Mouse (Mus musculus): ENCODE results near the gene Zglp1. TPM values are rescaled to one million over a fixed set of nuclear protein-coding genes. Genes with fewer than 3 reads are reported as not detected.
A peak's percentile ranks its signal among the peaks of the same experiment; 100 is the strongest.

Gene Zglp1
- polyA plus RNA-seq, 1 experiment = not detected

- peaks cover 2% of the 10 kb centered on the region; the same call in 1 of the 2 replicates for H3K4me1 ChIP-seq (ENCODE audit: control insufficient read depth, insufficient read depth, low read length)
These were observed 39.1 kb downstream of the Zglp1 start for GRCm38 (mm10) chr9:21027774-21028290.

DNA sequence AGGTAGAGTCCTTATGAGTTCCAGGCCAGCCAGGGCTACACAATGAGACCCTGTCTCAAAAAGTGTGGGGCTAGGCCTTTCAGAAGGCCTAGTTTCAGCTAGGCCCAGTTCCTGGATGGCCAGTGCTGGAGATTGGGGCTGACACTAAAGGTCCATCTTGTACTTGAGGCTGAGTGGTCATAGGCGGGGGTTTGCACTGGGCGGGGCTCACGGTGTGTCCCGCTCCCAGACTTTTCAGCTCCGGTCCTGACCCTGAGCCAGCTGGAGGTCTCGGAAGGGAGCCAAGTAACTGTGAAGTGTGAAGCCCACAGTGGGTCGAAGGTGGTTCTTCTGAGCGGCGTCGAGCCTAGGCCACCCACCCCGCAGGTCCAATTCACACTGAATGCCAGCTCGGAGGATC, 40.0 kb downstream of the Zglp1 start:
- Histone ChIP-seq H3K27ac (ENCODE audit: control insufficient read depth, insufficient read depth, low read depth, low read length, poor library complexity) (no peak overlapping the region), H3K4me1 (ENCODE audit: control insufficient read depth, insufficient read depth, low read length) (peaks cover 2% of the 10 kb centered on the region; the same call in 1 of the 2 replicates), H3K4me3 (replicated peaks; ENCODE audit: control insufficient read depth, low read depth, low read length) (no peak overlapping the region)
- 94% methylated on average over 12 of the region's 12 CpGs for WGBS
- TF ChIP-seq CTCF (IDR thresholded peaks at IDR 0.05; ENCODE audit: control insufficient read depth, insufficient read depth, low read length) = no peak
- no peak for TF ChIP-seq POLR2A (IDR thresholded peaks at IDR 0.05; ENCODE audit: borderline replicate concordance, control insufficient read depth, low read depth, low read length)

More at GRCm38 (mm10) chr9:21027774-21028290, 39.1 kb downstream of the Zglp1 start:
- no peak for TF ChIP-seq CTCF (IDR thresholded peaks at IDR 0.05; ENCODE audit: control insufficient read depth, insufficient read depth, low read length)
- Histone ChIP-seq H3K27ac (ENCODE audit: control insufficient read depth, insufficient read depth, low read depth, low read length, poor library complexity) (no peak overlapping the region), H3K4me3 (replicated peaks; ENCODE audit: control insufficient read depth, low read depth, low read length) (no peak overlapping the region)
- WGBS = 85% methylated on average over 8 of the region's 8 CpGs

DNA sequence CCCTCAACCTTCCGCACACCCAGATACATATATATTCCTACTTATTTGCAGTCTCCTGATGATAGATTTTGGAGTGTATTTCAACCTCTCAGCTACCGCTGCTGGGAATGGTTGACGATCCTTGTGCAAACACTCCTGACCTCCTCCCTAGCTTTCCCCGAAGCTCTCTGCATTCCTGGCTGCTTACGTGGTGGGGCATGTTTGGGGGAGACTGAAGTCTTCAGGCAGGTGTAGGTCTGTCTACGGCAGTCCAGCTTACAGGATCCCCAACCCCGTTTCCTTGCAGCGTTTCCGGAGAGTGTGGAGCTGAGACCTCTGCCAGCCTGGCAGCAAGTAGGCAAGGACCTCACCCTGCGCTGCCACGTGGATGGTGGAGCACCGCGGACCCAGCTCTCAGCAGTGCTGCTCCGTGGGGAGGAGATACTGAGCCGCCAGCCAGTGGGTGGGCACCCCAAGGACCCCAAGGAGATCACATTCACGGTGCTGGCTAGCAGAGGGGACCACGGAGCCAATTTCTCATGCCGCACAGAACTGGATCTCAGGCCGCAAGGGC, 41.6 kb downstream of the Zglp1 start:
- no peak overlapping the region for H3K27ac ChIP-seq (ENCODE audit: control insufficient read depth, insufficient read depth, low read depth, low read length, poor library complexity)
- no peak overlapping the region for H3K4me3 ChIP-seq (replicated peaks; ENCODE audit: control insufficient read depth, low read depth, low read length)
- peaks cover 2% of the 10 kb centered on the region; the same call in 1 of the 2 replicates for H3K4me1 ChIP-seq (ENCODE audit: control insufficient read depth, insufficient read depth, low read length)
- TF ChIP-seq POLR2A (IDR thresholded peaks at IDR 0.05; ENCODE audit: borderline replicate concordance, control insufficient read depth, low read depth, low read length) (no peak), CTCF (IDR thresholded peaks at IDR 0.05; ENCODE audit: control insufficient read depth, insufficient read depth, low read length) (no peak)
- 92% methylated on average over 19 of the region's 19 CpGs for WGBS

- TF ChIP-seq POLR2A (IDR thresholded peaks at IDR 0.05; ENCODE audit: borderline replicate concordance, control insufficient read depth, low read depth, low read length) (no peak), CTCF (IDR thresholded peaks at IDR 0.05; ENCODE audit: control insufficient read depth, insufficient read depth, low read length) (peak; percentile 23; the same call in 1 of the 2 replicates)
- Histone ChIP-seq H3K4me1 (ENCODE audit: control insufficient read depth, insufficient read depth, low read length) (no peaks in the 10 kb centered on the region), H3K4me3 (replicated peaks; ENCODE audit: control insufficient read depth, low read depth, low read length) (no peak overlapping the region), H3K27ac (ENCODE audit: control insufficient read depth, insufficient read depth, low read depth, low read length, poor library complexity) (no peak overlapping the region)
- WGBS = 76% methylated on average over 1 of the region's 1 CpGs
These were observed 44.2 kb downstream of the Zglp1 start for GRCm38 (mm10) chr9:21022726-21023125.

DNA sequence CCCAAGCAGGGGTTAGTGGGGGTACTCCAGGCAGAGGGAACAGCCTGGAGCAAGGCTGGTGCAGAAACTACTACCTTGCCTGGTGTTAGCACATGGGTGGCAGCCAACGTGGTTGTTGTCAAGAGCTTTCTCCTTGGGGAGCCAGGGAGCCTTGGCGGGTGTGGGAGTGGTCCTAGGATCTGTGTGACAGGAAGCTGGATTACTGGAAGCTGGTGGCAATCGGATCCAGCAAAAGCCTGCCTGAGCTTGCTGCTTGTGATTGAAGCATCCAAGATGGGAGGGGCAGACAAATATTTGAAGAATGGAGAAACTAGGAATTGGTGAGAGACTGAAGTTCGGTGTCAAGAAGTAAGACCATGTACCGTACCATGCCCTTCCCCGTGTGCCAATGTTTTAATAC, 44.6 kb downstream of the Zglp1 start:
- 92% methylated on average over 6 of the region's 6 CpGs for WGBS
- no peak for TF ChIP-seq CTCF (IDR thresholded peaks at IDR 0.05; ENCODE audit: control insufficient read depth, insufficient read depth, low read length)
- H3K4me1 ChIP-seq (ENCODE audit: control insufficient read depth, insufficient read depth, low read length) = peaks cover 3% of the 10 kb centered on the region; the same call in 1 of the 2 replicates
- no peak overlapping the region for H3K27ac ChIP-seq (ENCODE audit: control insufficient read depth, insufficient read depth, low read depth, low read length, poor library complexity)
- H3K4me3 ChIP-seq (replicated peaks; ENCODE audit: control insufficient read depth, low read depth, low read length) = no peak overlapping the region

GRCm38 (mm10) chr9:21021363-21021762, 45.5 kb downstream of the Zglp1 start:
- 81% methylated on average over 3 of the region's 3 CpGs for WGBS
- H3K4me3 ChIP-seq (replicated peaks; ENCODE audit: control insufficient read depth, low read depth, low read length) = no peak overlapping the region
- H3K27ac ChIP-seq (ENCODE audit: control insufficient read depth, insufficient read depth, low read depth, low read length, poor library complexity) = no peak overlapping the region
- TF ChIP-seq CTCF (IDR thresholded peaks at IDR 0.05; ENCODE audit: control insufficient read depth, insufficient read depth, low read length) = no peak
- TF ChIP-seq POLR2A (IDR thresholded peaks at IDR 0.05; ENCODE audit: borderline replicate concordance, control insufficient read depth, low read depth, low read length) = no peak
- peaks cover 4% of the 10 kb centered on the region; the same call in 1 of the 2 replicates for H3K4me1 ChIP-seq (ENCODE audit: control insufficient read depth, insufficient read depth, low read length)

DNA sequence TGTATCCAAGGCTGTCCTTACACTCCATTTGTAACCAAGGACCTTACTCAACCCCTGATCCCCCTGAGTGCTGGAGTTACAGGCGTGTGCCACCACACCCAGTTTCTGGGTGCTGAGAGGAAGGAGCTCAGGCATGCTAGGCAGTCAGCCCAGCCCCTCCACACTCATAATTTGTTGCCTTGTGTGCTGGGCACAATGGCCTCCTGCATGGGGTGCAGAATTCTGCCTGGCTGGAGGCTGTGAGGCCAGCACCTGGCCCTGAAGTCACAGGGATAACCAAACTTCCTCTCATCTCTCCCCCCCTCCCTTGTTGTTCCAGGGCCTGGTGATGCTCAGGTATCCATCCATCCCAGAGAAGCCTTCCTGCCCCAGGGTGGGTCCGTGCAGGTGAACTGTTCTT, 48.3 kb downstream of the Zglp1 start:
- no peak for TF ChIP-seq CTCF (IDR thresholded peaks at IDR 0.05; ENCODE audit: control insufficient read depth, insufficient read depth, low read length)
- no peak for TF ChIP-seq POLR2A (IDR thresholded peaks at IDR 0.05; ENCODE audit: borderline replicate concordance, control insufficient read depth, low read depth, low read length)
- WGBS = 70% methylated on average over 2 of the region's 2 CpGs
- peaks cover 7% of the 10 kb centered on the region; the same call in 1 of the 2 replicates for H3K4me1 ChIP-seq (ENCODE audit: control insufficient read depth, insufficient read depth, low read length)
- H3K4me3 ChIP-seq (replicated peaks; ENCODE audit: control insufficient read depth, low read depth, low read length) = no peak overlapping the region
- no peak overlapping the region for H3K27ac ChIP-seq (ENCODE audit: control insufficient read depth, insufficient read depth, low read depth, low read length, poor library complexity)

DNA sequence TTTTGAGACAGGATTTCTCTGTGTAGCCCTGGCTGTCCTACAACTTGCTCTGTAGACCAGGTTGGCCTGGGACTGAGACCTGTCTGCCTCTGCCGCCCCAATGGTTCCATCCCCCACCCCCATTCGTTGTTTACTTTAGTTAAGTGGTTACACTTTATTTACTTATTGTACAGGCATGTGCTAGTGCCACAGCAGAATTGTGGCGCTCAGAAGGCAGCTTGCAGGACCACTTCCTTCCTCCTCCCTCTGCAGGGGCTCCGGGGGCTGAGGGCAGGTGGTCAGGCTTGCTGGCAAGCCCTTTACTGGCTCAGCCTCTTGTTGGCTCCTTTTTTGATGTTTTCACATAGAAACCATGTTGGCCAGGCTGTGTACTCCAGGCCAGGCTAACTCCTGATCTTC, 49.7 kb downstream of the Zglp1 start:
- 9% methylated on average over 4 of the region's 4 CpGs for WGBS
- Histone ChIP-seq H3K27ac (ENCODE audit: control insufficient read depth, insufficient read depth, low read depth, low read length, poor library complexity) (peak overlapping the region; percentile 25), H3K4me3 (replicated peaks; ENCODE audit: control insufficient read depth, low read depth, low read length) (peak overlapping the region; percentile 7), H3K4me1 (ENCODE audit: control insufficient read depth, insufficient read depth, low read length) (peaks cover 7% of the 10 kb centered on the region; the same call in 1 of the 2 replicates)
- TF ChIP-seq POLR2A (IDR thresholded peaks at IDR 0.05; ENCODE audit: borderline replicate concordance, control insufficient read depth, low read depth, low read length) = no peak
- no peak for TF ChIP-seq CTCF (IDR thresholded peaks at IDR 0.05; ENCODE audit: control insufficient read depth, insufficient read depth, low read length)
